Mouse (Mus musculus) midbrain, embryonic 16.5 days (tissue): ENCODE results near the gene Olfr624. TPM values are rescaled to one million over a fixed set of nuclear protein-coding genes. Genes with fewer than 3 reads are reported as not detected.
"Not testable (repeated sequence)": the region's sequence is repeated elsewhere in the genome, so short reads cannot be mapped to it uniquely, and the experiment has no call there.

Experiments
- ATAC-seq: fragments of 200-750 bp; cut with Nextera tagmentation; 2 replicates; pipeline ENCODE4 v1.8.0; 2017; ENCODE audit warnings: moderate TSS enrichment
- H3K27ac ChIP-seq: fragments of 300-500 bp; sonication (generic); 2 replicates; pipeline ENCODE4 v1.5.1; 2014; ENCODE audit warnings: mild to moderate bottlenecking, low read length, mixed read lengths
- H3K27me3 ChIP-seq: fragments of 300-500 bp; sonication (generic); 2 replicates; pipeline ENCODE4 v1.6.1; 2014; ENCODE audit warnings: low read depth, low read length, mixed read lengths; ENCODE audit not compliant: control insufficient read depth, insufficient read depth
- H3K36me3 ChIP-seq: fragments of 300-500 bp; sonication (generic); 2 replicates; pipeline ENCODE4 v1.6.1; 2014; ENCODE audit warnings: mild to moderate bottlenecking, low read length, moderate library complexity, mixed read lengths; ENCODE audit not compliant: control insufficient read depth, insufficient read depth
- H3K4me1 ChIP-seq: fragments of 300-500 bp; sonication (generic); 2 replicates; pipeline ENCODE4 v1.6.1; 2014; ENCODE audit warnings: mild to moderate bottlenecking, low read length, mixed read lengths; ENCODE audit not compliant: control insufficient read depth, insufficient read depth
- H3K4me2 ChIP-seq: fragments of 300-500 bp; sonication (generic); 2 replicates; pipeline ENCODE4 v1.6.1; 2014; ENCODE audit warnings: mild to moderate bottlenecking, low read length, mixed read lengths
- H3K4me3 ChIP-seq: fragments of 300-500 bp; sonication (generic); 2 replicates; pipeline ENCODE4 v1.5.1; 2014; ENCODE audit warnings: low read depth, mild to moderate bottlenecking, low read length, moderate library complexity, mixed read lengths
- H3K9ac ChIP-seq: fragments of 300-500 bp; sonication (generic); 2 replicates; pipeline ENCODE4 v1.6.1; 2014; ENCODE audit warnings: low read depth, low read length, mixed read lengths
- H3K9me3 ChIP-seq: fragments of 300-500 bp; sonication (generic); replicated peaks from 2 replicates; pipeline ENCODE4 v1.6.1; 2014; ENCODE audit warnings: mild to moderate bottlenecking, low read length, mixed read lengths; ENCODE audit not compliant: control insufficient read depth, poor library complexity, severe bottlenecking
- WGBS: fragments of 180-500 bp; shearing (Covaris S2); extraction: QIAGEN DNeasy Blood & Tissue Kit; methylation state at CpG from one replicate; pipeline ENCODE4 v1.1.7; 2014; 5-methylcytosine and 5-hydroxymethylcytosine counted together
- polyA plus RNA-seq: library from polyadenylated mRNA; unstranded; fragments of >200 nt; fragmentation: Nextera tagmentation; extraction: Ambion mirVana; gene quantifications from 2 replicates; pipeline ENCODE4 v1.2.1, GENCODE M21; 2015

The Olfr624 gene
- not detected in 2 replicates for polyA plus RNA-seq

- no peaks in the 10 kb centered on the region for H3K9me3 ChIP-seq
- no peak within 1 kb of the TSS for H3K9ac ChIP-seq
- 98% methylated on average over 2 of the region's 2 CpGs for WGBS
- no peak within 1 kb of the TSS for H3K4me2 ChIP-seq
- H3K27me3 ChIP-seq = no peaks in the 10 kb centered on the region
- H3K36me3 ChIP-seq = no peaks in the 10 kb centered on the region
- ATAC-seq = no peak
- no peak within 1 kb of the TSS for H3K27ac ChIP-seq
- H3K4me1 ChIP-seq = no peaks in the 10 kb centered on the region
- H3K4me3 ChIP-seq = no peak within 1 kb of the TSS
These were observed at the start of gene Olfr624 for GRCm38 (mm10) chr7:103671091-103671490. Gene Olfr624, minus strand, starts transcription at chr7:103671191.

GRCm38 (mm10) chr7:103716398-103716797, 45.4 kb upstream of the Olfr624 start:
- not testable (repeated sequence) for H3K4me2 ChIP-seq, H3K4me1 ChIP-seq, H3K4me3 ChIP-seq, H3K9ac ChIP-seq, ATAC-seq, H3K27me3 ChIP-seq, H3K27ac ChIP-seq, H3K9me3 ChIP-seq, H3K36me3 ChIP-seq
- 91% methylated on average over 1 of the region's 1 CpGs for WGBS

GRCm38 (mm10) chr7:103714371-103714770, 43.4 kb upstream of the Olfr624 start, which contains the start of gene Olfr243:
Gene Olfr243, plus strand, starts transcription at chr7:103714671.
- no peak within 1 kb of the TSS for H3K4me2 ChIP-seq
- no peaks in the 10 kb centered on the region for H3K9me3 ChIP-seq
- H3K4me3 ChIP-seq = no peak within 1 kb of the TSS
- H3K36me3 ChIP-seq = no peaks in the 10 kb centered on the region
- H3K27me3 ChIP-seq = no peaks in the 10 kb centered on the region
- no peak within 1 kb of the TSS for H3K9ac ChIP-seq
- no peak for ATAC-seq
- H3K4me1 ChIP-seq = no peaks in the 10 kb centered on the region
- no peak within 1 kb of the TSS for H3K27ac ChIP-seq

GRCm38 (mm10) chr7:103712024-103712423, 41.0 kb upstream of the Olfr624 start:
- Histone ChIP-seq H3K9ac (no peak overlapping the region), H3K36me3 (no peaks in the 10 kb centered on the region), H3K9me3 (no peaks in the 10 kb centered on the region), H3K27me3 (no peaks in the 10 kb centered on the region), H3K4me3 (no peak overlapping the region), H3K27ac (no peak overlapping the region), H3K4me1 (no peaks in the 10 kb centered on the region), H3K4me2 (no peak overlapping the region)
- 30% methylated on average over 2 of the region's 2 CpGs for WGBS
- ATAC-seq = no peak

GRCm38 (mm10) chr7:103699469-103699868, 28.5 kb upstream of the Olfr624 start:
- no peaks in the 10 kb centered on the region for H3K9me3 ChIP-seq
- 90% methylated on average over 4 of the region's 4 CpGs for WGBS
- no peaks in the 10 kb centered on the region for H3K36me3 ChIP-seq
- no peaks in the 10 kb centered on the region for H3K4me1 ChIP-seq
- H3K27me3 ChIP-seq = no peaks in the 10 kb centered on the region
- ATAC-seq = no peak
- H3K9ac ChIP-seq = no peak overlapping the region
- H3K4me3 ChIP-seq = no peak overlapping the region
- no peak overlapping the region for H3K4me2 ChIP-seq
- H3K27ac ChIP-seq = no peak overlapping the region

GRCm38 (mm10) chr7:103682420-103682819, 11.4 kb upstream of the Olfr624 start, which contains the start of gene Olfr625-ps1:
Gene Olfr625-ps1, plus strand, starts transcription at chr7:103682720.
- Histone ChIP-seq H3K27ac (no peak within 1 kb of the TSS), H3K27me3 (no peaks in the 10 kb centered on the region)
- no peak for ATAC-seq

GRCm38 (mm10) chr7:103663598-103663997, 7.4 kb downstream of the Olfr624 start, which contains the start of gene Olfr623:
Gene Olfr623, minus strand, starts transcription at chr7:103663698.
- no peak for ATAC-seq
- no peak within 1 kb of the TSS for H3K27ac ChIP-seq
- H3K9me3 ChIP-seq = no peaks in the 10 kb centered on the region
- no peaks in the 10 kb centered on the region for H3K4me1 ChIP-seq
- H3K36me3 ChIP-seq = no peaks in the 10 kb centered on the region
- no peaks in the 10 kb centered on the region for H3K27me3 ChIP-seq
- no peak within 1 kb of the TSS for H3K9ac ChIP-seq
- H3K4me3 ChIP-seq = no peak within 1 kb of the TSS
- H3K4me2 ChIP-seq = no peak within 1 kb of the TSS

More at GRCm38 (mm10) chr7:103682420-103682819, 11.4 kb upstream of the Olfr624 start, which contains the start of gene Olfr625-ps1:
- no peak within 1 kb of the TSS for H3K4me2 ChIP-seq
- H3K9ac ChIP-seq = no peak within 1 kb of the TSS
- H3K4me3 ChIP-seq = no peak within 1 kb of the TSS
- no peaks in the 10 kb centered on the region for H3K4me1 ChIP-seq
- H3K36me3 ChIP-seq = no peaks in the 10 kb centered on the region
- no peaks in the 10 kb centered on the region for H3K9me3 ChIP-seq

- Histone ChIP-seq H3K27ac (no peak overlapping the region), H3K4me2 (no peak overlapping the region), H3K9ac (no peak overlapping the region), H3K4me3 (no peak overlapping the region), H3K36me3 (no peaks in the 10 kb centered on the region), H3K4me1 (no peaks in the 10 kb centered on the region), H3K27me3 (no peaks in the 10 kb centered on the region), H3K9me3 (no peaks in the 10 kb centered on the region)
- 91% methylated on average over 4 of the region's 4 CpGs for WGBS
- no peak for ATAC-seq
These were observed 26.9 kb downstream of the Olfr624 start for GRCm38 (mm10) chr7:103644070-103644469.

GRCm38 (mm10) chr7:103642602-103643001, 28.4 kb downstream of the Olfr624 start, which contains the start of gene Olfr622:
Gene Olfr622, minus strand, starts transcription at chr7:103642702.
- no peak within 1 kb of the TSS for H3K9ac ChIP-seq
- no peaks in the 10 kb centered on the region for H3K9me3 ChIP-seq
- H3K27ac ChIP-seq = no peak within 1 kb of the TSS
- ATAC-seq = no peak
- no peaks in the 10 kb centered on the region for H3K4me1 ChIP-seq
- H3K4me3 ChIP-seq = no peak within 1 kb of the TSS
- H3K27me3 ChIP-seq = no peaks in the 10 kb centered on the region
- H3K4me2 ChIP-seq = no peak within 1 kb of the TSS
- H3K36me3 ChIP-seq = no peaks in the 10 kb centered on the region
- WGBS = 84% methylated on average over 1 of the region's 1 CpGs
